15 mouse cellular contexts compared by ENCODE assay signal in the genomic region with DNA sequence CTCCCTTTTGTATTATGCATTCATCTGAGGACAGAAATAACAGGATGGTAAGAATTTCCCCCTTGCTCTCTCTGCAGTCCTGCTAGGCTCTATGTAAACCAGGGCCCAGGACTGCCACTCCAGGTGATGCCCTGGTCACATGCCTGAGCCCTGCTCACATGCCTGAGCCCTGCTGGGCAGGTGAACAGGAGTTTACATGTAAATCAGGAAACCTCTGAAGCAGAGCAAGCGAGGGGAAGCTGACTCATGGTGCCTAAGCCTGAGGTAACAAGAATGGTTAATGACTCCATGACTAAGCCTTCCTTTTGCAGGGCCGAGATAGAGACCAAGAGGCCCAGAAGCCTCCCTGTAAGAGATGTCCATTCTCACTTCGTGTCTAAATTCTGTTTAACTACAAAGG. TPM values are rescaled to one million over a fixed set of nuclear protein-coding genes. Genes with fewer than 3 reads are reported as not detected.
DNase-seq lines count a peak whose midpoint lies in the region; ATAC-seq and TF ChIP-seq lines count a peak whose summit lies in the region.
"Had no signal": no experiment of that assay in that cellular context is flagged by ENCODE, and none has a peak within 500 bp of the region (broad histone marks: within the 10 kb centered on the region; RNA-seq: fewer than 3 reads in every experiment).

No protein-coding gene starts in this region.

- H3K79me2 ChIP-seq in C2C12 (ENCODE audit: control insufficient read depth, insufficient read depth), result peaks cover 100% of the 10 kb centered on the region

- ATAC-seq in heart, embryonic 12.5 days (ENCODE audit: insufficient number of reproducible peaks, low FRiP score), result peak; percentile 71; the same call in 1 of the 2 replicates

- no peak overlapping the region for H3K4me3 ChIP-seq in heart, embryonic 12.5 days
- H3K4me3 ChIP-seq in C2C12 (ENCODE audit: insufficient read depth, poor library complexity, severe bottlenecking), result no peak overlapping the region
- H3K4me3 ChIP-seq in embryonic facial prominence, embryonic 10.5 days, result no peak overlapping the region
- H3K4me3 ChIP-seq: embryonic facial prominence, embryonic 12.5 days; hindbrain, embryonic 13.5 days; midbrain, embryonic 12.5 days; neural tube, embryonic 12.5 days had no signal

- DNase-seq in heart, postnatal 36 days, result no peak
- peak; percentile 91 for DNase-seq in kidney, adult 11 months
- DNase-seq in kidney, postnatal 25 days, result peak; percentile 71 to 90
- no peak for DNase-seq in embryonic facial prominence, embryonic 10.5 days (ENCODE audit: low spot score)
- no peak for DNase-seq in frontal cortex, postnatal 14 days (ENCODE audit: low spot score in 2 of 2)
- DNase-seq in cerebellum, adult 9-11 months, result no peak
- DNase-seq: cerebellum, postnatal 25 days; retina, postnatal 1 day; spleen, adult 18-20 months had no signal

- peaks cover 8% of the 10 kb centered on the region; the same call in 1 of the 2 replicates for H3K36me3 ChIP-seq in heart, embryonic 12.5 days
- H3K36me3 ChIP-seq in C2C12 (ENCODE audit: control insufficient read depth, insufficient read depth), result peaks cover 28% of the 10 kb centered on the region
- peaks cover 15% of the 10 kb centered on the region for H3K36me3 ChIP-seq in embryonic facial prominence, embryonic 10.5 days (replicated peaks)
- H3K36me3 ChIP-seq: embryonic facial prominence, embryonic 12.5 days; hindbrain, embryonic 13.5 days; midbrain, embryonic 12.5 days had no signal

- no peak for TF ChIP-seq CTCF in C2C12 (IDR thresholded peaks at IDR 0.05; ENCODE audit: control insufficient read depth, insufficient read depth, insufficient read length)

- H3K4me1 ChIP-seq in heart, embryonic 12.5 days (replicated peaks), result peaks cover 20% of the 10 kb centered on the region
- peaks cover 13% of the 10 kb centered on the region for H3K4me1 ChIP-seq in embryonic facial prominence, embryonic 10.5 days
- H3K4me1 ChIP-seq: hindbrain, embryonic 13.5 days; midbrain, embryonic 12.5 days; neural tube, embryonic 12.5 days had no signal

- intact Hi-C loops in heart, postnatal 36 days (cut with DNase I), result no loop called here

- no peak overlapping the region for H3ac ChIP-seq in C2C12 (ENCODE audit: control insufficient read depth, insufficient read length, low read depth)

- 44% methylated on average over 3 of the region's 3 CpGs for WGBS in heart, embryonic 12.5 days
- WGBS in embryonic facial prominence, embryonic 10.5 days, result 65% methylated on average over 3 of the region's 3 CpGs

- H3K9ac ChIP-seq in heart, embryonic 12.5 days, result no peak overlapping the region
- H3K9ac ChIP-seq: embryonic facial prominence, embryonic 12.5 days; hindbrain, embryonic 13.5 days; midbrain, embryonic 12.5 days; neural tube, embryonic 12.5 days had no signal

- H3K79me3 ChIP-seq in C2C12 (ENCODE audit: low read depth), result peaks cover 81% of the 10 kb centered on the region

- H3K27ac ChIP-seq in heart, embryonic 12.5 days (ENCODE audit: poor library complexity, severe bottlenecking), result no peak overlapping the region; the same call in 1 of the 2 replicates
- no peak overlapping the region for H3K27ac ChIP-seq in embryonic facial prominence, embryonic 10.5 days (replicated peaks)
- H3K27ac ChIP-seq: embryonic facial prominence, embryonic 12.5 days; hindbrain, embryonic 13.5 days; midbrain, embryonic 12.5 days; neural tube, embryonic 12.5 days had no signal

- no peaks in the 10 kb centered on the region for H3K9me3 ChIP-seq in heart, embryonic 12.5 days (replicated peaks)
- H3K9me3 ChIP-seq in embryonic facial prominence, embryonic 10.5 days, result no peaks in the 10 kb centered on the region
- H3K9me3 ChIP-seq: embryonic facial prominence, embryonic 12.5 days; hindbrain, embryonic 13.5 days; midbrain, embryonic 12.5 days; neural tube, embryonic 12.5 days had no signal

- no peak overlapping the region for H3K4me2 ChIP-seq in heart, embryonic 12.5 days
- H3K4me2 ChIP-seq: embryonic facial prominence, embryonic 12.5 days; hindbrain, embryonic 13.5 days; midbrain, embryonic 12.5 days; neural tube, embryonic 12.5 days had no signal

- no peaks in the 10 kb centered on the region for H3K27me3 ChIP-seq in heart, embryonic 12.5 days (replicated peaks)
- no peaks in the 10 kb centered on the region for H3K27me3 ChIP-seq in C2C12 (ENCODE audit: control insufficient read depth, insufficient read depth, insufficient read length)
- H3K27me3 ChIP-seq in embryonic facial prominence, embryonic 10.5 days (replicated peaks; ENCODE audit: low read depth, poor library complexity, severe bottlenecking), result no peaks in the 10 kb centered on the region
- H3K27me3 ChIP-seq: embryonic facial prominence, embryonic 12.5 days; hindbrain, embryonic 13.5 days; midbrain, embryonic 12.5 days; neural tube, embryonic 12.5 days had no signal

TF ChIP-seq in C2C12, 6 proteins besides CTCF, POLR2A, EP300 and RAD21:
- TF ChIP-seq CEBPB (IDR thresholded peaks at IDR 0.05; ENCODE audit: low read depth), result no peak
- no peak for TF ChIP-seq MAX (IDR thresholded peaks at IDR 0.05)
- no peak for TF ChIP-seq MYOG (IDR thresholded peaks at IDR 0.05; ENCODE audit: control insufficient read depth, extremely low read depth, insufficient read length)
- TF ChIP-seq USF1 (IDR thresholded peaks at IDR 0.05; ENCODE audit: low read depth), result peak; percentile 26
- TF ChIP-seq MYOD1 (IDR thresholded peaks at IDR 0.05; ENCODE audit: control insufficient read depth, insufficient read length, low read depth), result no peak
- peak; percentile 44 for TF ChIP-seq FOSL1 (IDR thresholded peaks at IDR 0.05; ENCODE audit: insufficient read depth, low read length, poor library complexity, severe bottlenecking)
TF ChIP-seq in C2C12: peak in this region for 2.

RNA-seq across cellular contexts. Expression of a gene that starts 20.1 kb away (rescaled TPM):
- 15.3 and 17.6 TPM in 2 replicates for polyA plus RNA-seq in heart, embryonic 12.5 days (2016; fragmentation: Nextera tagmentation; extraction: Ambion mirVana)
- 10 to 100 TPM; 56.3 to 58.3 TPM for total RNA-seq in heart, postnatal 36 days (2021)
- polyA plus RNA-seq in C2C12 (2012; fragmentation: generic; extraction: Trizol), result 26.7 TPM
- polyA plus RNA-seq in embryonic facial prominence, embryonic 10.5 days (2016; fragmentation: Nextera tagmentation; extraction: Ambion mirVana), result 10.5 and 11.9 TPM in 2 replicates

Comparison
In these comparisons a context has a peak if more than half of its experiments do, and no peak if none do; other contexts are left out.
1. DNase-seq: peak in kidney, adult 11 months (single experiment) and kidney, postnatal 25 days (2 of 2); none in heart, postnatal 36 days (0 of 2), embryonic facial prominence, embryonic 10.5 days (single experiment), frontal cortex, postnatal 14 days (0 of 2) and cerebellum, adult 9-11 months (single experiment).